Mouse (Mus musculus) stomach, postnatal 0 days (tissue): ENCODE measurements around the gene Lat2. TPM values are rescaled to one million over a fixed set of nuclear protein-coding genes. Genes with fewer than 3 reads are reported as not detected.
A peak's percentile ranks its signal among the peaks of the same experiment; 100 is the strongest.

Experiments used
- ATAC-seq: fragments of 200-750 bp; cut with Nextera tagmentation; 2 replicates; pipeline ENCODE4 v1.8.0; 2017; ENCODE audit not compliant: low FRiP score, low TSS enrichment
- DNase-seq: peaks from one replicate; pipeline ENCODE4 v3.0.0-alpha.2; 2016; ENCODE audit warnings: low spot score
- H3K27ac ChIP-seq: fragments of 300-500 bp; sonication (generic); replicated peaks from 2 replicates; pipeline ENCODE4 v1.5.1; 2014; ENCODE audit warnings: mild to moderate bottlenecking, control low read depth
- H3K27me3 ChIP-seq: fragments of 300-500 bp; sonication (generic); 2 replicates; pipeline ENCODE4 v1.6.1; 2014; ENCODE audit warnings: low read length; ENCODE audit not compliant: control insufficient read depth, insufficient read depth
- H3K36me3 ChIP-seq: fragments of 300-500 bp; sonication (generic); 2 replicates; pipeline ENCODE4 v1.6.1; 2014; ENCODE audit warnings: low read length, mixed read lengths; ENCODE audit not compliant: control insufficient read depth, insufficient read depth
- H3K4me1 ChIP-seq: fragments of 300-500 bp; sonication (generic); replicated peaks from 2 replicates; pipeline ENCODE4 v1.6.1; 2014; ENCODE audit warnings: antibody characterized with exemption; ENCODE audit not compliant: control insufficient read depth, insufficient read depth
- H3K4me2 ChIP-seq: fragments of 300-500 bp; sonication (generic); replicated peaks from 2 replicates; pipeline ENCODE4 v1.6.1; 2014; ENCODE audit warnings: low read depth, mild to moderate bottlenecking, control low read depth, moderate library complexity
- H3K4me3 ChIP-seq: fragments of 300-500 bp; sonication (generic); 2 replicates; pipeline ENCODE4 v1.5.1; 2014; ENCODE audit warnings: low read depth, low read length, control low read depth
- H3K9ac ChIP-seq: fragments of 300-500 bp; sonication (generic); 2 replicates; pipeline ENCODE4 v1.6.1; 2014; ENCODE audit warnings: mild to moderate bottlenecking, low read length, control low read depth, mixed read lengths
- H3K9me3 ChIP-seq: fragments of 300-500 bp; sonication (generic); 2 replicates; pipeline ENCODE4 v1.6.1; 2016; ENCODE audit warnings: low read length; ENCODE audit not compliant: control insufficient read depth
- CTCF ChIP-seq: IDR thresholded peaks from 2 replicates; pipeline ENCODE4 v1.5.1; 2016; ENCODE audit warnings: antibody characterized with exemption, low read depth, mild to moderate bottlenecking, moderate library complexity
- EP300 ChIP-seq: optimal IDR thresholded peaks from 2 replicates; pipeline ENCODE3; 2016; ENCODE audit warnings: antibody characterized with exemption
- WGBS: fragments of 180-500 bp; shearing (Covaris S2); extraction: QIAGEN DNeasy Blood & Tissue Kit; methylation state at CpG from one replicate; pipeline ENCODE4 v1.1.7; 2014; 5-methylcytosine and 5-hydroxymethylcytosine counted together
- polyA plus RNA-seq: library from polyadenylated mRNA; unstranded; fragments of >200 nt; fragmentation: Nextera tagmentation; extraction: Ambion mirVana; gene quantifications from 2 replicates; pipeline ENCODE4 v1.2.1, GENCODE M21; 2015

The Lat2 gene
- polyA plus RNA-seq, 1 experiment from 2014 or later = 1.1 TPM

DNA sequence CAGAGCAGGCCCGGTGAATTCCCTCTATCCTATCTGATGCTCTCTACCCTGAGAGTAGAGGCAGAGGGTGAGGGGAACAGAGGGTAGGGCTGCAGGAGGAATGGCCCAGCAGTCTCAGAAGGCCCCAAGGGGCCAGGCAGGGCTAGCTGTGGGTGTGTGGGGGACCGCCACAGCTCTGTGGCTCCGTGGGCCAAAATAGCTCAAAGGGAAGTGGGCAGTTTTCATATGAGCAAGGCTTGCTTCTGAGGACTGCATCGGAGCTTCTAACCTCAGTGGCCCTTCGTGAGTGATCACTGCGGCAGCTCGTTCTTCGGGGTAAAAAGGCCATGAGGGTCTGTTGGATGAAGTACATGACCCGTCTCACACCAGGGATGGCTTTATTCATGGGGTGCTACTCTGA is 1.1 kb downstream of the Lat2 start:
- H3K27me3 ChIP-seq = no peaks in the 10 kb centered on the region
- H3K9me3 ChIP-seq = no peaks in the 10 kb centered on the region
- TF ChIP-seq EP300 = no peak
- no peak for TF ChIP-seq CTCF
- H3K4me1 ChIP-seq = no peaks in the 10 kb centered on the region
- no peak overlapping the region for H3K4me2 ChIP-seq
- H3K9ac ChIP-seq = no peak overlapping the region
- 84% methylated on average over 9 of the region's 9 CpGs for WGBS
- H3K36me3 ChIP-seq = 0 out of 2 replicates have a peak, but pooled peaks cover under 1% of the 10 kb centered on the region
- ATAC-seq (no peak), DNase-seq (no peak)
- no peak overlapping the region for H3K27ac ChIP-seq
- no peak overlapping the region for H3K4me3 ChIP-seq

GRCm38 (mm10) chr5:134611810-134612521 is 2.9 kb downstream of the Lat2 start:
- 39% methylated on average over 8 of the region's 8 CpGs for whole genome bisulfite sequencing
- no peaks in the 10 kb centered on the region for H3K4me1 ChIP-seq
- no peaks in the 10 kb centered on the region for H3K36me3 ChIP-seq
- TF ChIP-seq CTCF (no peak), EP300 (no peak)
- no peak overlapping the region for H3K4me2 ChIP-seq
- H3K4me3 ChIP-seq = no peak overlapping the region
- no peak for DNase-seq
- H3K9ac ChIP-seq = no peak overlapping the region
- no peaks in the 10 kb centered on the region for H3K9me3 ChIP-seq
- no peaks in the 10 kb centered on the region for H3K27me3 ChIP-seq
- peak; percentile 30; the same call in 1 of the 2 replicates for ATAC-seq
- 0 out of 2 replicates have a peak overlapping the region, but pooled peaks have one; percentile 13 for H3K27ac ChIP-seq

DNA sequence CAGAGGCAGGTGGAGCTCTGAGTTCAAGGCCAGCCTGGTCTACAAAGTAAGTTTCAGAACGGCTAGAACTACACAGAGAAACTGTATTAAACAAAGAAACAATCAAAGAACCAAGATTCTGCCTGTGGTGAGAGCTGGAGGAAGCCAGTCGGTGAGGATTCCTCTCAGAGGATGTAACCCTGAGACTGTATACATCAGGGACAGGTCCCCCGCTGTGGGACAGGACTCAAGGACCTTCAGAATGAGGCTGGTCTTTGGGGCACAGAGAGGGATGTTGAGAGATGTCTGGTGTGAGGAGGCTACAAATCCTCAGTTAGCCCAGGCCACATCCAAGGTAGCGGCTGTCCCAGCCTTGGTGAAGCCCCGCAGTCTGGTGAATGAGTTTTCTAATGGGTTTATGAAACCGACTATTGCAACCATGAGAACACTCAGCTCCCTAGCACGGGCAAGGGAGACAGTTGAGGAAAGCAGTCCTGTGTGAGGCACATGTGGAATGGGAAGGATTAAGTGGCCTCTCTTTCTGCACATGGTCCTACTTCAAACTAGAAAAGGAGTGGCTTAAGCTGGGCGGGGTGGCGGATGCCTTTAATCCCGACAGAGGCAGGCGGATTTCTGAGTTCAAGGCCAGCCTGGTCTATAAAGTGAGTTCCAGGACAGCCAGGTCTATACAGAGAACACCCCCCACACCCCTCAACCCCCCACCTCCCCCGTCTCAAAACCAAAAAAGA is 4.7 kb downstream of the Lat2 start:
- DNase-seq (no peak), ATAC-seq (no peak)
- Histone ChIP-seq H3K4me2 (no peak overlapping the region), H3K9ac (no peak overlapping the region), H3K27ac (no peak overlapping the region), H3K4me1 (no peaks in the 10 kb centered on the region), H3K27me3 (no peaks in the 10 kb centered on the region), H3K4me3 (no peak overlapping the region), H3K9me3 (no peaks in the 10 kb centered on the region), H3K36me3 (no peaks in the 10 kb centered on the region)
- 81% methylated on average over 12 of the region's 12 CpGs for WGBS
- no peak for TF ChIP-seq EP300
- no peak for TF ChIP-seq CTCF

DNA sequence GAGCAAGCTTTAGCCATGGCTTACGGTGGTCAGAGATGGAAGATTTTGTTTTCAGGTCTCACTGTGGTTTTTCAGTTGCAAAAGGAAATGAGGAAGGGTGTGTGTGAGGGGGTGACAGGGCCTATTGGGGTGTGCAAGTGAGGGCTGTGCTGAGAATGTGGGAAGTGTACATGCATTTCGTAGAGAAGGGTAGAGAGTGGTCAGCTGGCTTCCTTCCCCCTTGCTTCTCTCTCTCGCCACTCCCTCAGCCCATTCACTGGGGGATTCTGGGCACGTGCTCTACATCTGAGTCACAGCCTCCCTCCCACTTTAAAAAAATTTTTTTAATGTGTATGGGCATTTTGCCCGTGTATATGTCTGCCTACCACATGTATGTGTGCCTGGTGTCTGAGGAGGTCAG is 7.7 kb downstream of the Lat2 start:
- no peak overlapping the region for H3K4me3 ChIP-seq
- ATAC-seq (no peak; the same call in 1 of the 2 replicates), DNase-seq (no peak)
- H3K9me3 ChIP-seq = no peaks in the 10 kb centered on the region
- H3K9ac ChIP-seq = no peak overlapping the region
- WGBS = 32% methylated on average over 5 of the region's 5 CpGs
- H3K4me2 ChIP-seq = no peak overlapping the region
- TF ChIP-seq EP300 (no peak), CTCF (no peak)
- no peak overlapping the region for H3K27ac ChIP-seq
- H3K36me3 ChIP-seq = no peaks in the 10 kb centered on the region
- no peaks in the 10 kb centered on the region for H3K4me1 ChIP-seq
- no peaks in the 10 kb centered on the region for H3K27me3 ChIP-seq

DNA sequence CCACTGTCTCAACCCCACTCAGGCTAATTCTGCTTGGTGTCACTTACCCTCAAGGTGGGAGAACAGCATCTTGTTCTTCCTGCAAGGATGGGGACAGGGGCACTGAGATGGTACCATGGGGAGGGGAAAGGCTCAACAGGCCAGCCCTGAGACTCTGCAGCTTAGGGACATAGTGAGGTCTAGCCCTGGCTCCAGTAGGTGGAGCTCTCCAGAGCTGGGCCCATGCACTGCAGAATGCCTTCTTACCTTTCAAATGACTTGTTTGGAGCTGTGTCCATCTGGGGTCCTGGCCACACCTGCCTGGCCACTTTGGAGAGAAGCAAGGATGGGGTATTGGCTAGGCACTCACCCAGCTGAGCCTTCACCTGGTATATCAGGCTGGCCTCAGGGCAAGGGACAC is 8.5 kb downstream of the Lat2 start:
- no peak for ATAC-seq

GRCm38 (mm10) chr5:134604376-134604775 is 10.4 kb downstream of the Lat2 start:
- 0 out of 2 replicates have a peak, but pooled peaks cover 2% of the 10 kb centered on the region for H3K36me3 ChIP-seq
- TF ChIP-seq EP300 (no peak), CTCF (no peak)
- H3K4me1 ChIP-seq = no peaks in the 10 kb centered on the region
- H3K9me3 ChIP-seq = no peaks in the 10 kb centered on the region
- no peak overlapping the region for H3K4me2 ChIP-seq
- H3K4me3 ChIP-seq = no peak overlapping the region
- ATAC-seq (no peak), DNase-seq (no peak)
- no peaks in the 10 kb centered on the region for H3K27me3 ChIP-seq
- no peak overlapping the region for H3K9ac ChIP-seq
- no peak overlapping the region for H3K27ac ChIP-seq
- 84% methylated on average over 11 of the region's 11 CpGs for WGBS

More for the DNA sequence above, 8.5 kb downstream of the Lat2 start:
- Histone ChIP-seq H3K27ac (no peak overlapping the region), H3K27me3 (no peaks in the 10 kb centered on the region), H3K36me3 (no peaks in the 10 kb centered on the region), H3K4me3 (no peak overlapping the region), H3K4me1 (no peaks in the 10 kb centered on the region), H3K9me3 (no peaks in the 10 kb centered on the region), H3K9ac (no peak overlapping the region), H3K4me2 (no peak overlapping the region)
- no peak for TF ChIP-seq EP300
- peak; percentile 34 for TF ChIP-seq CTCF
- DNase-seq = no peak
